Mouse (Mus musculus): ENCODE results near the gene Sdsl.

The Sdsl gene

GRCm38 (mm10) chr5:120447305-120447704 lies 25.3 kb downstream of the Sdsl start:
- no peak for DNase-seq

- DNase-seq, result peak; percentile 82
Measured at GRCm38 (mm10) chr5:120440733-120441132, 31.9 kb downstream of the Sdsl start.

GRCm38 (mm10) chr5:120439887-120440670 lies 32.5 kb downstream of the Sdsl start:
- DNase-seq, result no peak

GRCm38 (mm10) chr5:120438991-120439710 lies 33.5 kb downstream of the Sdsl start:
- peak; percentile 35 for DNase-seq

- no peak for DNase-seq
Measured at GRCm38 (mm10) chr5:120438469-120438868, 34.1 kb downstream of the Sdsl start.

GRCm38 (mm10) chr5:120437986-120438385 lies 34.6 kb downstream of the Sdsl start:
- no peak for DNase-seq

- DNase-seq, result no peak
Measured at GRCm38 (mm10) chr5:120437539-120437938, 35.1 kb downstream of the Sdsl start.

GRCm38 (mm10) chr5:120436885-120437495 lies 35.6 kb downstream of the Sdsl start:
- no peak for DNase-seq

GRCm38 (mm10) chr5:120435731-120436501 lies 36.7 kb downstream of the Sdsl start:
- no peak for DNase-seq

GRCm38 (mm10) chr5:120435006-120435681 lies 37.5 kb downstream of the Sdsl start:
- DNase-seq, result no peak

- DNase-seq, result no peak
Measured at GRCm38 (mm10) chr5:120434231-120434735, 38.3 kb downstream of the Sdsl start.

- no peak for DNase-seq
Measured at GRCm38 (mm10) chr5:120433135-120433760, 39.4 kb downstream of the Sdsl start.

- DNase-seq, result no peak
Measured at GRCm38 (mm10) chr5:120432486-120433015, 40.1 kb downstream of the Sdsl start.

GRCm38 (mm10) chr5:120431649-120432485 lies 40.7 kb downstream of the Sdsl start, which contains the start of gene Lhx5:
Gene Lhx5 (plus strand): TSS chr5:120431699.
- DNase-seq, result no peak

GRCm38 (mm10) chr5:120431001-120431583 lies 41.5 kb downstream of the Sdsl start:
- DNase-seq, result no peak

GRCm38 (mm10) chr5:120429692-120430091 lies 42.9 kb downstream of the Sdsl start:
- DNase-seq, result no peak

- no peak for DNase-seq
Measured at GRCm38 (mm10) chr5:120428990-120429389, 43.6 kb downstream of the Sdsl start.

- DNase-seq, result no peak
Measured at GRCm38 (mm10) chr5:120428189-120428838, 44.3 kb downstream of the Sdsl start.

GRCm38 (mm10) chr5:120427451-120427938 lies 45.1 kb downstream of the Sdsl start:
- no peak for DNase-seq
